21 mouse cellular contexts compared by ENCODE assay signal in genomic region chr14:31169508-31169907, GRCm38 (mm10). TPM values are rescaled to one million over a fixed set of nuclear protein-coding genes. Genes with fewer than 3 reads are reported as not detected.
A peak's percentile ranks its signal among the peaks of the same experiment; 100 is the strongest.
DNase-seq lines count a peak whose midpoint lies in the region; ATAC-seq lines count a peak whose summit lies in the region.
"Had no signal": no experiment of that assay in that cellular context is flagged by ENCODE, and none has a peak within 500 bp of the region (broad histone marks: within the 10 kb centered on the region; RNA-seq: fewer than 3 reads in every experiment).

No protein-coding gene starts in this region.

- H3K27me3 ChIP-seq in heart, embryonic 13.5 days (replicated peaks) = no peaks in the 10 kb centered on the region
- no peaks in the 10 kb centered on the region for H3K27me3 ChIP-seq in heart, embryonic 12.5 days (replicated peaks)
- H3K27me3 ChIP-seq: embryonic facial prominence, embryonic 12.5 days had no signal

- H3K4me3 ChIP-seq in heart, embryonic 13.5 days = no peak overlapping the region
- H3K4me3 ChIP-seq in heart, embryonic 12.5 days = no peak overlapping the region
- H3K4me3 ChIP-seq in brown adipose tissue, adult 24 weeks (ENCODE audit: insufficient read depth, low read depth, low read length) = no peak overlapping the region
- H3K4me3 ChIP-seq: embryonic facial prominence, embryonic 12.5 days; limb, embryonic 10.5 days had no signal

- DNase-seq in cerebellum, adult 9-11 months = peak; percentile 17
- no peak for DNase-seq in cerebellum, adult 9-10 months
- peak; percentile 14 to 19 for DNase-seq in B cell, adult 2 months
- DNase-seq in lung, postnatal 10 days = no peak
- DNase-seq: adrenal gland, postnatal 14 days; cerebellum, adult 11 months; cerebellum, postnatal 14 days; gastrocnemius, postnatal 10 days; heart, adult 18-20 months; heart, postnatal 10 days; kidney, adult 18-20 months; liver; right cerebral cortex, postnatal 25 days; thymus, postnatal 36 days had no signal

- peaks cover 67% of the 10 kb centered on the region for H3K4me1 ChIP-seq in heart, embryonic 13.5 days
- H3K4me1 ChIP-seq in heart, embryonic 12.5 days (replicated peaks) = peaks cover 73% of the 10 kb centered on the region
- peaks cover 18% of the 10 kb centered on the region for H3K4me1 ChIP-seq in brown adipose tissue, adult 24 weeks (ENCODE audit: control insufficient read depth, insufficient read depth, insufficient read length, low read length)

- WGBS in heart, embryonic 13.5 days = 52% methylated on average over 6 of the region's 6 CpGs
- 55% methylated on average over 6 of the region's 6 CpGs for WGBS in heart, embryonic 12.5 days

- H3K9ac ChIP-seq in heart, embryonic 13.5 days = no peak overlapping the region
- no peak overlapping the region for H3K9ac ChIP-seq in heart, embryonic 12.5 days
- H3K9ac ChIP-seq: embryonic facial prominence, embryonic 12.5 days had no signal

- no peaks in the 10 kb centered on the region for H3K9me3 ChIP-seq in heart, embryonic 13.5 days
- no peaks in the 10 kb centered on the region for H3K9me3 ChIP-seq in heart, embryonic 12.5 days (replicated peaks)
- H3K9me3 ChIP-seq: embryonic facial prominence, embryonic 12.5 days; limb, embryonic 10.5 days had no signal

- H3K4me2 ChIP-seq in heart, embryonic 13.5 days = no peak overlapping the region
- H3K4me2 ChIP-seq in heart, embryonic 12.5 days = no peak overlapping the region
- H3K4me2 ChIP-seq: embryonic facial prominence, embryonic 12.5 days; midbrain, embryonic 11.5 days had no signal

- H3K36me3 ChIP-seq in heart, embryonic 13.5 days = peaks cover 51% of the 10 kb centered on the region
- peaks cover 46% of the 10 kb centered on the region for H3K36me3 ChIP-seq in heart, embryonic 12.5 days

- H3K27ac ChIP-seq in heart, embryonic 13.5 days (replicated peaks) = peak overlapping the region; percentile 37; the same call in 1 of the 2 replicates
- H3K27ac ChIP-seq in heart, embryonic 12.5 days (ENCODE audit: poor library complexity, severe bottlenecking) = no peak overlapping the region
- 0 out of 2 replicates have a peak overlapping the region, but pooled peaks have one; percentile 6 for H3K27ac ChIP-seq in brown adipose tissue, adult 24 weeks (replicated peaks; ENCODE audit: low read depth, low read length)

- ATAC-seq in heart, embryonic 13.5 days (ENCODE audit: extremely low read depth, insufficient number of reproducible peaks, low FRiP score, low TSS enrichment) = no peak
- ATAC-seq in heart, embryonic 12.5 days (ENCODE audit: insufficient number of reproducible peaks, low FRiP score) = no peak
- no peak for ATAC-seq in CD4-positive, CD25-positive, alpha-beta regulatory T cell, adult 4 months

RNA-seq across cellular contexts. Expression of gene Stab1, which starts 1.1 kb away (rescaled TPM):
- polyA plus RNA-seq in heart, embryonic 13.5 days (2015; fragmentation: Nextera tagmentation; extraction: Ambion mirVana) = 43.2 and 49.5 TPM in 2 replicates
- 48.3 and 56.7 TPM in 2 replicates for polyA plus RNA-seq in heart, embryonic 12.5 days (2016; fragmentation: Nextera tagmentation; extraction: Ambion mirVana)
- polyA plus RNA-seq in brown adipose tissue, adult 24 weeks (2012; ENCODE audit: insufficient read depth, insufficient read length, missing spikeins) = 25.2 and 28.0 TPM in 2 replicates
- polyA plus RNA-seq in CD4-positive, CD25-positive, alpha-beta regulatory T cell, adult 4 months (2017; shearing (Covaris generic)) = 1 to 10 TPM in 1 of 2 experiments, under 1 TPM in 1; 0.91 to 2.7 TPM

RNA-seq across cellular contexts. Expression of gene Tnnc1, which starts 38.6 kb away (rescaled TPM):
- polyA plus RNA-seq in heart, embryonic 13.5 days (2015; fragmentation: Nextera tagmentation; extraction: Ambion mirVana) = 3,442 and 4,164 TPM in 2 replicates
- polyA plus RNA-seq in heart, embryonic 12.5 days (2016; fragmentation: Nextera tagmentation; extraction: Ambion mirVana) = 3,183 and 3,245 TPM in 2 replicates
- 17.2 and 24.4 TPM in 2 replicates for polyA plus RNA-seq in brown adipose tissue, adult 24 weeks (2012; ENCODE audit: insufficient read depth, insufficient read length, missing spikeins)
- not detected for polyA plus RNA-seq in CD4-positive, CD25-positive, alpha-beta regulatory T cell, adult 4 months (2017; shearing (Covaris generic))

RNA-seq across cellular contexts. Expression of gene Nt5dc2, which starts 38.7 kb away (rescaled TPM):
- 300 and 318 TPM in 2 replicates for polyA plus RNA-seq in heart, embryonic 13.5 days (2015; fragmentation: Nextera tagmentation; extraction: Ambion mirVana)
- polyA plus RNA-seq in heart, embryonic 12.5 days (2016; fragmentation: Nextera tagmentation; extraction: Ambion mirVana) = 343 and 346 TPM in 2 replicates
- polyA plus RNA-seq in brown adipose tissue, adult 24 weeks (2012; ENCODE audit: insufficient read depth, insufficient read length, missing spikeins) = 2.5 and 4.0 TPM in 2 replicates
- polyA plus RNA-seq in CD4-positive, CD25-positive, alpha-beta regulatory T cell, adult 4 months (2017; shearing (Covaris generic)) = not detected

RNA-seq across cellular contexts. Expression of gene Smim4, which starts 40.8 kb away (rescaled TPM):
- polyA plus RNA-seq in heart, embryonic 13.5 days (2015; fragmentation: Nextera tagmentation; extraction: Ambion mirVana) = 78.4 and 81.9 TPM in 2 replicates
- polyA plus RNA-seq in heart, embryonic 12.5 days (2016; fragmentation: Nextera tagmentation; extraction: Ambion mirVana) = 62.6 and 68.6 TPM in 2 replicates
- 119 and 175 TPM in 2 replicates for polyA plus RNA-seq in brown adipose tissue, adult 24 weeks (2012; ENCODE audit: insufficient read depth, insufficient read length, missing spikeins)
- polyA plus RNA-seq in CD4-positive, CD25-positive, alpha-beta regulatory T cell, adult 4 months (2017; shearing (Covaris generic)) = 10 to 100 TPM; 66.3 to 68.7 TPM

RNA-seq across cellular contexts. Expression of gene Nisch, which starts 47.2 kb away (rescaled TPM):
- polyA plus RNA-seq in heart, embryonic 13.5 days (2015; fragmentation: Nextera tagmentation; extraction: Ambion mirVana) = 340 and 345 TPM in 2 replicates
- polyA plus RNA-seq in heart, embryonic 12.5 days (2016; fragmentation: Nextera tagmentation; extraction: Ambion mirVana) = 446 and 471 TPM in 2 replicates
- 83.6 and 84.5 TPM in 2 replicates for polyA plus RNA-seq in brown adipose tissue, adult 24 weeks (2012; ENCODE audit: insufficient read depth, insufficient read length, missing spikeins)
- polyA plus RNA-seq in CD4-positive, CD25-positive, alpha-beta regulatory T cell, adult 4 months (2017; shearing (Covaris generic)) = 100 to 1,000 TPM; 151 to 190 TPM

Comparison
In these comparisons a context has a peak if more than half of its experiments do, and no peak if none do; other contexts are left out.
1. DNase-seq: peak in cerebellum, adult 9-11 months (single experiment) and B cell, adult 2 months (2 of 2); none in cerebellum, adult 9-10 months (single experiment) and lung, postnatal 10 days (single experiment).
2. RNA of gene Tnnc1, which starts 38.6 kb away (polyA plus RNA-seq): 3,442 to 4,164 TPM in heart, embryonic 13.5 days and 3,183 to 3,245 TPM in heart, embryonic 12.5 days; 17.2 to 24.4 TPM in brown adipose tissue, adult 24 weeks and not detected in CD4-positive, CD25-positive, alpha-beta regulatory T cell, adult 4 months; every median in the first group is over 100 times any median in the second.
3. RNA of gene Nt5dc2, which starts 38.7 kb away (polyA plus RNA-seq): 343 to 346 TPM in heart, embryonic 12.5 days and 300 to 318 TPM in heart, embryonic 13.5 days; 2.5 to 4.0 TPM in brown adipose tissue, adult 24 weeks and not detected in CD4-positive, CD25-positive, alpha-beta regulatory T cell, adult 4 months; every median in the first group is over 10 times any median in the second.